Mouse (Mus musculus): ENCODE results near the gene Vangl2.

The Vangl2 gene

DNA sequence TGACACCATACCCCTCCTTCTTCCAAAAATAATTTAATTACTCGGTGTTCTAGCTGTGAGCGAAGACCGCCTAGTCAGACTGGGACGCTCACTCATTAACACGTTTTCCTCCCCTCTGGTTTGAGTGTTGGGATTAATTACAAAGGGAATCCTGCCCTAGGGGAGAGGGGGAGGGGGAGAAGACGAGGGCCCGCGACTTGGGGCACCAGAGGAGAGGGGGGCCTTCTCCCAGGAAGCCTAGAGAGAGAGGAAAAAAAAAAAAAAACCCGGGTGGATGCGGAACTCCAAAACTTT lies 488 bp downstream of the Vangl2 start:
- no peak for DNase-seq (ENCODE audit: low read depth, low spot score)

DNA sequence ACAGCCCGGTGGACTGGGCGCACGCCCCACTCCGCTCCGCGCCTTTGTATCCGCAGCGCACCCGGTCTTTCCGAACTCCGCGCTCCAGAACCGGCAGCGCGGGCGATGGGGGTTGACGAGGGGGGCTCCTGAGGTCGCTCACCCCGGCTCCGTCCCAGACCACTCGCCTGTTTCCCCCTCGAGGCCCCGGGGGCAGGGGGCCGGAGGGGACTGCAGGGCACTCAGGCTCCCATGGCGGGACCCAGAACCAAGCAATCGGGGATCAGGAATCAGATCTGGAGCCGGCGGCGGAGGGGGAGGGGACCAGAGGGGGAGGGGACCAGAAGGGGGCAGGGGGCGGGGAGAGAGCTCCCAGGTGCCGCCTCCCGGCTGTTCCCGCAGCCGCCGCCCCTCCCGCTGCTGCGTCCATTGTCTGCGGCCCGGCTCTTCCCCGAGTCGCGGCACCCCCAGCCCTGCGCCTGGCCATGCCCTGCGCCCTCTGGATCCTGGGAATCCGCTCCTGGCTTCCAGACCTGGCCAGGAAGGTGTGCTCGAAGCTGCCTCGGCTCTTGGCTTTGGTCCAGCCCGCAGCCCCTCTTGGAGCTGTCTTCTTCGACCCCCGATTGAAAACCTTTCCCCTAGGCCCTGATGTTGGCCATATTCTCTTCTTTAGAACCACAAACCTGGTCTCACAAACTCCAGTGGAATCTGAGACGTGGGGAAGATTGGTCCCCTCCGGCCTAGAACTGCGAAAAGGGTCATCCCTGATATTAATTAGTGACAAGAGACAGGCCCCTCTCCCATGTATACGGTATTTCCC lies 1.0 kb downstream of the Vangl2 start:
- peak; percentile 87 for DNase-seq (ENCODE audit: low read depth, low spot score)

- DNase-seq (ENCODE audit: low read depth, low spot score), result no peak
Measured at GRCm38 (mm10) chr1:172026201-172026901, 1.9 kb downstream of the Vangl2 start.

DNA sequence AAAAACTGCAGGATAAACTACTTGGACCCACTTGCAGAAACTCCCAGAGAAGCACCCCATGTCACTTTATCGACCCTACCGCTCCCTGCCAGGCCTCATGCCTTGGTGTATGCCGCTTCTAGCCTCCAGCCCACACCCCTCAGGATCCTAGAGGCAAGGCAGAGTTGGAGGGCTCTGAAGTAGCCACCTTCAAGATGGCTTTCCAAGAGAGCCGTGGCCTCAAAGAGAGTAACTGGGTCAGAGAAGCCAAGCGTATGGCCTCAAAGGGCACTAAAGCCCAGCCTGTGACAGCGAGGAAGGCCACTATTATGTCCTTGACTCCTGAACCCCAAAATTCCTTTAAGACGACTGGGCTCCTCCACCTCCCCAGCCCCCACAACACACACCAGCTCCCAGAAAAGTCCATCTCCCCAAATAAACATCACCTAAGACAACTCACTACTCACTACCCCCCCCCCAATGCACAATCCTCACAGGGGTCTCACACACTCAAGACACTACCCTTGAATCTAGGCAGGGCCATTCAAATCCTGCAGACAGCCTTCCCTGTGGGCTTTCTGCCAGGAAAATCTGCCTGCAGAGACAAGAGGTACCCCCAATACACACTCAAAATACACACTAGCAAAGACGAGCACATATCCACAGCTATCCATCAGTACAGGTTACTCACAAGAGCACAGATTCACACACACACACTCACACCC lies 2.9 kb downstream of the Vangl2 start:
- no peak for DNase-seq (ENCODE audit: low read depth, low spot score)

DNA sequence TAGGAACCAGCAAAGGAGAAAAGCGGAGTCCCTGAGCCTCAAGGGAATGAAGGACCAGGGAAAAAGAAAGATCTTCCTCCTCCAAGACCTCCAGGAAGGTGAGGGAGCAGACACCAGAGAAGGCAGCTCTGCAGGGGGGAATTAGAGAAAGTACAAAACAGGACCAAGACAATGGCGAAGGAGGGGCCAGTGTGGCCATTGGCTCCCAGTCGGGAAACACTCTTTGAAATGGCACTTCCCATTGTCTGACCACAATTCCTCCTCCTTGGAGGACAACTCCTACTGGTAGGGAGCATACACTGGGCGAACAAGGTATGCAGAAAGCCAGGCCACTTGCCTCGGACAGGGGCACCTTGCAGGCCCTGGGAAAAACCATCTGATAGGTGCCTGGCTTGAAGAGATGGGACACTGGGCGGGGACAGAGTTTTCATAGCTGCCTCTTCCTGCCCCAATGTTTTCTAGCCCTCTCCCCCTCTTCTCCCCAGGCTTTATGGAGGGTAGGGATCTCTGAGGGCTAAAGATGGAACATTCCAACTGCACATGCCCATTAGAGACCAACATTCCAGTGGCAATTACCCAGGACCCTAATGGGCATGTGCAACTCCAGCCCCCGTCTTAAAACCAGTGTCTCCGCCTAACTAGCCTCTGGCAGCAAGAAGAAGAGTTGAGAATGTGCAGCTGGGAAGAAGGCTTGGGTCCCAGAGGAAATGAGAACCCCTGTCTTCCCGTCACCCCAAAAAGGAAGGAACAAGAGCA lies 3.9 kb downstream of the Vangl2 start:
- DNase-seq (ENCODE audit: low read depth, low spot score), result no peak

DNA sequence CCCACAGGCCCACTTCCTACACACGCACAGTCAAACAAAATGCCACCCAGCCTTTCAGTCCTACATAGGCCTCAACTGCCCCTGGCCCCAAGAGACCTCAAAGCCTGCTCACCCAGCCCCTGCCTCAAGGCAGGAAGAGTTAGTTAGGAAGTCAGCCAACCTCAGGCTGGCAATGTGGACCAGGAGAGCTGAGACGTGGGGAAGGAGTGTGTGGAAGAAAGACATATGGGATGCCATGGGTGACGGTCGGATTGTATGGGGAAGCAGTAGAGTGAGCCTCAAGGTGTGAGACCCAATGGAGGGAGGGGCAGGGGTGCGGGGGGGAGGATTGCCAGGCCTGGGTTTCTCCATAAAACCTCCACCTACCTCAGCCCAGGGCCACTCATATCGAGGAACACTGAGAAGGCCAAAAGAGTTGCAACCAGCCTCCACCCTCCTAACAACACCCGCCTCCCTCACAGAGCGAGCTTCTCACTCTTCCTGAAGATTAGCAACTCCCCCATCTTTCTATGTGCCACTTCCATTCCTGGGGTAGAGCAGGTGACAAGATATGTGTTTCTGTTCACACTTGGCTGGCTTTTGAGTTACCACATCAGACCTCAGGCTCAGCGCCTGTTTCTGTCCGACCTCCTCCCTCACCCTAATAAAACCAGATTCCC lies 8.3 kb downstream of the Vangl2 start:
- DNase-seq (ENCODE audit: low read depth, low spot score), result no peak

- DNase-seq (ENCODE audit: low read depth, low spot score), result no peak
Measured at GRCm38 (mm10) chr1:172019339-172019738, 8.9 kb downstream of the Vangl2 start.

- no peak for DNase-seq (ENCODE audit: low read depth, low spot score)
Measured at GRCm38 (mm10) chr1:172018336-172019311, 9.6 kb downstream of the Vangl2 start.

DNA sequence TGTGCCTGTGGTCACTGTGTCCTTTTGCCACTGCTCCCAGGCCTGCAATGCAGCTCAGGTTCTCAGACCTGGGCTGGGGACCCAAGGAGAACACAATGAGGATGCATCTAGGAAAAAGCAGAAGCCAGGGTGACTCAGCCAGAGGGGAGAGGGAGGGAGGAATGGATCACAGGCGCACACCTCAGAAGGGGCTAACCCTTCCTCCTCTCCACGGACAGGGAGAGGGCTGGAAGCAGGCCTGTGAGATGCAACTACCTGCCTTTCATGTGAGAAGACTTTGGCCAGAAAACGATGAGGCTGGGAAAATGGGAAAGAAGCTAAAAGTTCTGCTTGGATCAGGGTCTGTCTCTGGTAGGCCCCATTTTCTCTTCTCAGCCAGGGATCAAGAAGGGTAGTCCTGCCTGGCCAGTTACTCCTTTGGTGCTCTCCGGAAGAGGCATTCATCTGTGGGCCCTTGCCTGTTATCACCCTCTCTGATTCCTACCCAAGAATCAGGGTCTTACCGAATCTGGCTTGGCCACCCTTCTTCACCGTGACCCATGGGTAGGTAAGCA lies 10.7 kb downstream of the Vangl2 start:
- DNase-seq (ENCODE audit: low read depth, low spot score), result no peak

DNA sequence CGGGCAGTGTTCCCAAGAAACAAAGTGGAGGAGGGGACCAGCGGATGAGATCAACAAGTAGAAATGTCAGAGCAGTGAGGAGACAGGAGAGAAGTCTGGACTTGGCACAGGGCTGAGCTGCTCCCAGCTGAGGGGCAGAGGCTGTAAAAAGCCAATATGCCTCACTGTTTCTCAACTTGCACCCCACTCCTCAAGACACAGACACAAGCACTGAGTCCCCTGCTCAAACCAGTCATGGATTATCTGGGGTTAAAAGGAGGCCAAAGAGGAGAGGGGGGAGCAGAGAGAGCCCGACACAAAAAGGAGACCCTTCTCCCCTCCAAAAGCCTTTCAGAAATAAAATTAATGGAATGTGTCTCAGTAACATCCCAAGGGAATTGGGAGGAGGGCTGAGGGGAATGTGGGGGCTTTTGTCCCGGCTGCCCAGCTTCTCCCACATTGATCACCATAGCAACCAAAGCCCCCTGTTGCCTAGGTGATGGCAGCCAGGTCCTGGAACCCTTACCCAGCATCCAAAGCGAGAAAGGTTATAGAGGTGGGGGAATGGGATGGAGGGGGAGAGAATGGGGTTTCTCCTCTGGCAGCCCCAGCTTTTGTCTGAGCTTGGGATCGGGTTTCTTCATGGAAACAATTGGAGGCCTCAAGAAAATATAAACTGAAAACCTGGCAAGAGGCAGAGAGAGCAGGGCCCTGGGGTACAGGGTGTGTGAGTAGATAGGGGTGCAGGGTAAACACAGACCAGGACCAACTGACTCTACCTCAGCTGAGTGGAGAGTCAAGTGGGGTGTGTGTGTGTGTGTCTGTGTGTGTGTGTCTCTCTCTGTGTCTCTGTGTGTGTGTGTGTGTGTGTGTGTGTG lies 11.4 kb downstream of the Vangl2 start:
- DNase-seq (ENCODE audit: low read depth, low spot score), result peak; percentile 70

- no peak for DNase-seq (ENCODE audit: low read depth, low spot score)
Measured at GRCm38 (mm10) chr1:172016031-172016430, 12.2 kb downstream of the Vangl2 start.

DNA sequence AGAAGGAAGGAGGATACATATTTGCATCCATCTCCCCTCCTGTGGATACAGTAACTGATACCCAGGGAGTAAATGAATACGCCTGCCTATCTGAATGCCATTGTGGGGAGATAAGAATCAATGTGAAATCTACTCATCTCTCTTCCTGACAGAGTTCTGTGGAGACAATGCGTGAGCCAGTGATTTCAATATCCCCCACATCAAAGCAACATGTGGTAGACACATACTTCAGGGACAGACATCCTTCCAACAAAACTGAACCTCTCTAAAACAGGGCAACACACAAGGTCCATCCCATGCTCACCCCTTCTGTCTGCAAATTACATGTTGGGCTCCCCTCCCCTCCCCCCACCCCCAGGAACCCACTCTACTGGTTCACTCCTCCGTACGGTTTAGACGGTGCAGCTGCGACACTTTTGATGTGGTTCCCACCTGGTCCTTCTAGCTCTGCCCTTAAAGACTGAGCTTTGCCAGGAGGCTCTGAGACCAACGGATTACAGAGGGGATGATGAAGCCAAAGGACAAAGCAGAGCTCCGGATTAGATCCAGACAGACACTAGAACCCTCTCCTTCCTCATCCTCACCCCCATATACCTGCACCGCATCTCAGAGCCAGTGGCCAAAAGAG lies 12.8 kb downstream of the Vangl2 start:
- no peak for DNase-seq (ENCODE audit: low read depth, low spot score)

DNA sequence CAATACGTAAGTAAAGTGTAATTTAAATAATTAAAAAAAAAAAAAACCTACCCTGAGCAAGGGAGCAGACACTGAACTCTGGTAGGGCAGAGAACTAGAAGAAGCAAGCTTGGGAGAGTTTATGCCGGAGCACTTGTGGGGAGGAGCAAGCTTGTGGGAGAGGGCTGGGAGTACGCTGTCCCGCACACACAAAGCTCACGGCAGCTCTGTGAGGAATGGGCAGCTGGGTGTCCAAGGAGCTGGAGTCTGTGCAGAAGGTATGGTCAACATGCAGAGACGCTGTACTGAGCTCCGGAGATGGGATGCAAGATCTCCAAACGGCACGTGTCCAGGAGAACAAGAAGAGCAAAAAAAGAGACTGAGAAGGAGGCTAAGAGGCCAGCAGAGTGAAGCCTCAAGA lies 13.5 kb downstream of the Vangl2 start:
- DNase-seq (ENCODE audit: low read depth, low spot score), result no peak

DNA sequence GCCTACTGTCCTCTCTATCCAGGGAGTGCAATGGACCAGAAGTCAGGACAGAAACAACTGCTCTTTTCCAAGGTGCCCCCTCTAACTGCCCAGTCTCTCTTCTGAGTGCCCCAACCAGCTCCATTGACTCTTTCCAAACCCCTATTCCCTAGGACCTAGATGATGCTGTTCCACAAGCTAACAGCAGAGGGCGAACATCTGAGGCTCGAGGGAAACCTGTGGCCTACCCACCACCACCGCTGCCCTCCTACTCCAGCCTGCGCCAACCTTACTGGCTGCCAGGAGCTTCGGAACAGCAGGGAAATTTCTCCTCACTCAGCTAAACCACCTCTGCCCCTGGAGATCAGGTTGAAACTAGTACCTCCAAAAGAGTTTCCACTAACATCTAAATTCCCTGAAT lies 16.2 kb downstream of the Vangl2 start:
- DNase-seq (ENCODE audit: low read depth, low spot score), result peak; percentile 54

DNA sequence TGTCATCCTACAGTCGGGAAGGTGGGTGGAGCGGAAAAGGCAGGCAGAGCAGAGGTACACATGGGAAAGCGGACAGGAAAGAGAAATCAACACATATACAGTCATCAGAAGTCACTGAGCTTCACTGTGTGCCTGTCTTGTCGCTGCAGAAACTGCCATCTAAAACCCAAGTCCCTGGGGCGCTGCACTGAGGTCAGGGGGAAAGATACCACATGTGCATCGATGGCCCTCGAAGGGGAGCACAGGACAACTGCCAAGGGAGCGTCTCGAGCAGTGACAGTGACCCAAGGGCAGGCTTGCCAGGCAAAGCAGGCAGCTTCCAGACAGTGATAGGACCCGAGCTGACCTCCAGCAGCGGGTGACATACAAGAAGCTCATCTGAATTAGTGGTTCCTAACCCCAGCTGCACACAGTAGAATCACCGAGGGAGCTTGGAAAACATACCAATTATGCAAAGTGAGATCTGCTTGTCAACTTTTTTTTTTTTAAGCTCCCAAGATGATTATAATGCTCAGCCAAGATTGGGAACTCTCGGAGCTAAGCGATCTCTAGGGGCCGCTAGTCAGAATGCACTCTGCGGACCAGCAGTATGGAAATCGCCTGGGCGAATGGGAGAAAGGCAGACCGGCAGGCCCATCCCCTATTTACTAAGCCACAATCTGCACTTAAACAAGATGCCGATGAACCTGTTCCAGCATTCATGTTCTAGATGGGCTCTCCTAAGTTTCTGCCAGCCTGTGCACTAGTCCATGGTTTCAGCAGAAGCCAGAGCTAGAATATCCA lies 18.0 kb downstream of the Vangl2 start:
- DNase-seq (ENCODE audit: low read depth, low spot score), result no peak

GRCm38 (mm10) chr1:172009406-172009805 lies 18.8 kb downstream of the Vangl2 start:
- no peak for DNase-seq (ENCODE audit: low read depth, low spot score)

DNA sequence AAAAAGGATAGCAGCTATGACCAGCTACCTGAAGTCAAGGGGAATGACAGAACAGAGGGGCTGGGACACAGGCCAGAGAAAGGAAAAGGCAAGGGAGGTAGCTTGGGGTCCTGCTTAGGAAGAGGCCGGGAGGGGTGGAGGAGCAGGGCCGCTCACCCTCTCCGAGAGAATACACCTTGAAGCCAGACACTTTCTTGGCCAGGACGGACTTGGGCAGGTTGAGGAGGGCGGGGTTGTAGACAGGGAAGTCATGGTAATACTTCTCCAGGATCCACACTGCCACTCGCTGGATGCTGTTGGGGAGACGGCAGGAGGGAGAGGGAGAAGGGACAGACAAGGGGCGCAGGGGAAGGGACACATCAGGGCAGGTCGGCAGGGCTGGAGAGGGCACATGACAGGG lies 19.9 kb downstream of the Vangl2 start:
- DNase-seq (ENCODE audit: low read depth, low spot score), result no peak

GRCm38 (mm10) chr1:172007761-172008160 lies 20.5 kb downstream of the Vangl2 start:
- no peak for DNase-seq (ENCODE audit: low read depth, low spot score)
